Mouse (Mus musculus): Measurements from ENCODE around the gene Slc35f6.
"Not testable (repeated sequence)": the region's sequence is repeated elsewhere in the genome, so short reads cannot be mapped to it uniquely, and the experiment has no call there.

The Slc35f6 gene

DNA sequence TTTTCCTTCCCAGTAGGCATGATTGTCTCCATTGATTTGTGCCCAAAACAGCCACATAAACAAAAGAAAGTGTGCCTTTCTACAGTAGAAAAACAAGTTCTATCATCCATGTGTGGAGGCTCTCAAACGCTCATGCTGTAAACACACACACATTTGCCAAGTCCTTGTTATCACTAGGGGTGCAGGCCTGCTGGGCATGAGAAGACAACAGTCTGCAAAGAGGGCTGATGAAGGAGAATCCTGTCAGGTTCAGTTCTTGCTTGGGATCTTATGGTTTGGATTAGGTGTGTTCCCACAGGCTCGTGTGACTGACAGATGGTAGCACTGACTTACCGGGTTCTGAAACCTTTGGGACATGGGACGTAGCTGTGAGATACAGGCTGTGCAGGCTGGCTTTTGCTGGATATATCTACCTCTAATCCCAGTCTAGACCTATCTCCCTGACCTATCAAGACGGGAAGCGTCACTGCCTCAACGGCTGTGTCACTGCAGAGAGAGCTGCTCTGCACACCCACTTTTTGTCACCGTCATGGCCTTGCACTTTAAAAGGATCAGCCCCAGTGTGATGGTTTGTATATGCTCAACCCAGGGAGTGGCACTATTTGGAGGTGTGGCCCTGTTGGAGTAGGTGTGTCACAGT lies 52.7 kb downstream of the Slc35f6 start:
- no peak for DNase-seq (ENCODE audit: extremely low read depth, low read depth)

DNA sequence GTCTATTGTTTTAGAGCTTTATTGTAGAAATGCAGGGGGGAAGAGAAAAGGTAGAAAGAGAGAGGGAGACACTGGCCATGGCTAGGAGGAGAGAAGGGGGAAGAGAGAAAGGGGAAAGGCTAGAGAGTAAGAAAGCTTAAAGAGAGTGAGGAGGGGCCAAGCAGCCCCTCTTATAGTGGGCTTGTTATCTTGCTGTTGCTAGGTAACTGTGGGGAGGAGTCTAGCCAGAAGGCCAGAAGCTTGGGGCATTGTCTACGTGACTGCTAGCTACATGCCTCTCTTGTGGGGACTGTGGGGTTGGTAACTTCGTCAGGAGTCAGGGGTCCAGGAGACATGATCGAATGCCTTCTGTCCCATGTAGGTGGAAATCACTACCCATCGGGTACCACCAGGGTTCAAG lies 53.6 kb downstream of the Slc35f6 start:
- DNase-seq (ENCODE audit: extremely low read depth, low read depth) = not testable (repeated sequence)

DNA sequence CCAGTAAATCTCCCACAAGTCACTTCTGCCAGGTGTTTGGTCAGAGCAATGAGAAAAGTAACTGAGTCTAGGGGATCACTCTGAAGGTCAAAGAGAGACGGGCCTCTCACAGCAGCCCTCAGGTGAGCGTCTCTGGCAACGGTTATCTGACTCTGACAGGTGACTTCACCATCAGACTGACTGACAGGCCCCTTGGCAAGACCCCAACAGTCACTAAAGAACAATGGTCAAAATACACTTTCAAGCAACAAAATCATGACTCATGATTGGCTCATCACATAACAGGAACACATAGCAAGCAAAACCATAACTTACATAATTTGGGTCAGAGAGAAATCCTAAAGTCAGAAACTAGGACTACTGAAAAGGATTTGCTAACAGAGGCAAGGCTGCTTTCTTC lies 54.1 kb downstream of the Slc35f6 start:
- no peak for DNase-seq (ENCODE audit: extremely low read depth, low read depth)
